Mouse (Mus musculus) E14TG2a.4 (cell line): Measurements from ENCODE around the gene Lims1.

Experiments
- CTCF ChIP-seq: conservative IDR thresholded peaks from 2 replicates; pipeline ENCODE4 v1.5.1; 2014; ENCODE audit warnings: low read length
- POU5F1 ChIP-seq: IDR thresholded peaks from 2 replicates; pipeline ENCODE4 v1.6.1; 2014; ENCODE audit warnings: low read length, borderline replicate concordance

GRCm38 (mm10) chr10:58405285-58405948 is 82.2 kb downstream of the Lims1 start:
- TF ChIP-seq CTCF (no peak), POU5F1 (no peak)
